Mouse (Mus musculus) liver, embryonic 14.5 days (tissue): Measurements from ENCODE around the gene Chd4. TPM values are rescaled to one million over a fixed set of nuclear protein-coding genes. Genes with fewer than 3 reads are reported as not detected.

ENCODE experiments used
- ATAC-seq: fragments of 200-750 bp; cut with Nextera tagmentation; 2 replicates; pipeline ENCODE4 v1.8.0; 2017; ENCODE audit warnings: moderate number of reproducible peaks, mild to moderate bottlenecking, moderate library complexity; ENCODE audit not compliant: insufficient read depth
- DNase-seq, 3 experiments: peaks; one replicate each; pipeline ENCODE4 v3.0.0-alpha.2; 2012 to 2013; ENCODE audit warnings: low read depth in 3 of 3, low spot score in 3 of 3
- H3K27ac ChIP-seq: fragments of 300-500 bp; sonication (generic); 2 replicates; pipeline ENCODE4 v1.5.1; 2014; ENCODE audit warnings: moderate library complexity, mild to moderate bottlenecking, control low read depth, inconsistent platforms
- H3K27me3 ChIP-seq: fragments of 300-500 bp; sonication (generic); 2 replicates; pipeline ENCODE4 v1.6.1; 2014; ENCODE audit warnings: mild to moderate bottlenecking, low read length, moderate library complexity; ENCODE audit not compliant: control insufficient read depth, insufficient read depth
- H3K36me3 ChIP-seq: fragments of 300-500 bp; sonication (generic); replicated peaks from 2 replicates; pipeline ENCODE4 v1.6.1; 2014; ENCODE audit warnings: low read depth; ENCODE audit not compliant: control insufficient read depth, insufficient read depth
- H3K4me1 ChIP-seq, 2 experiments: fragments of 200-500 bp in 1 of 2; fragments of 300-500 bp in 1 of 2; sonication (generic) in 1 of 2; replicated peaks; 2 replicates each; pipeline ENCODE4 v1.6.1; 2012 to 2014; ENCODE audit warnings: antibody characterized with exemption in 1 of 2, inconsistent platforms in 1 of 2, low read length in 1 of 2; ENCODE audit not compliant: control insufficient read depth in 2 of 2, insufficient read depth in 2 of 2
- H3K4me2 ChIP-seq: fragments of 300-500 bp; sonication (generic); 2 replicates; pipeline ENCODE4 v1.6.1; 2014; ENCODE audit warnings: low read depth, mild to moderate bottlenecking, control low read depth, moderate library complexity
- H3K4me3 ChIP-seq, 2 experiments: fragments of 200-500 bp in 1 of 2; fragments of 300-500 bp in 1 of 2; sonication (generic) in 1 of 2; 2 replicates each; pipeline ENCODE4 v1.5.1; 2012 to 2014; ENCODE audit warnings: low read depth in 2 of 2, low read length in 2 of 2, mild to moderate bottlenecking in 2 of 2, control low read depth in 1 of 2, inconsistent platforms in 1 of 2, moderate library complexity in 1 of 2; ENCODE audit not compliant: insufficient read depth in 1 of 2
- H3K9ac ChIP-seq: fragments of 300-500 bp; sonication (generic); replicated peaks from 2 replicates; pipeline ENCODE4 v1.6.1; 2014; ENCODE audit warnings: mild to moderate bottlenecking, control low read depth, moderate library complexity
- H3K9me3 ChIP-seq: fragments of 300-500 bp; sonication (generic); 2 replicates; pipeline ENCODE4 v1.6.1; 2016; ENCODE audit warnings: low read length, mixed read lengths; ENCODE audit not compliant: control insufficient read depth
- CTCF ChIP-seq: IDR thresholded peaks from 2 replicates; pipeline ENCODE4 v1.5.1; 2016; ENCODE audit warnings: antibody characterized with exemption, low read depth, control low read depth
- EP300 ChIP-seq: IDR thresholded peaks from 2 replicates; pipeline ENCODE4 v1.6.1; 2016; ENCODE audit warnings: antibody characterized with exemption, low read depth
- WGBS: fragments of 180-500 bp; shearing (Covaris S2); extraction: QIAGEN DNeasy Blood & Tissue Kit; methylation state at CpG from one replicate; pipeline ENCODE4 v1.1.7; 2014; ENCODE audit not compliant: insufficient replicate concordance; 5-methylcytosine and 5-hydroxymethylcytosine counted together
- polyA plus RNA-seq, 2 experiments: library from polyadenylated mRNA; depleted of rRNA in 1 of 2; stranded (reverse) in 1 of 2; unstranded in 1 of 2; fragments of >200 nt; fragmentation: Nextera tagmentation in 1 of 2; extraction: Ambion mirVana in 1 of 2; gene quantifications; 2 replicates each; pipeline versions ENCODE4 v1.2.1 to v1.2.3; 2012 to 2014

Gene Chd4
- polyA plus RNA-seq, 2 experiments: 19.7 to 24.7 TPM

DNA sequence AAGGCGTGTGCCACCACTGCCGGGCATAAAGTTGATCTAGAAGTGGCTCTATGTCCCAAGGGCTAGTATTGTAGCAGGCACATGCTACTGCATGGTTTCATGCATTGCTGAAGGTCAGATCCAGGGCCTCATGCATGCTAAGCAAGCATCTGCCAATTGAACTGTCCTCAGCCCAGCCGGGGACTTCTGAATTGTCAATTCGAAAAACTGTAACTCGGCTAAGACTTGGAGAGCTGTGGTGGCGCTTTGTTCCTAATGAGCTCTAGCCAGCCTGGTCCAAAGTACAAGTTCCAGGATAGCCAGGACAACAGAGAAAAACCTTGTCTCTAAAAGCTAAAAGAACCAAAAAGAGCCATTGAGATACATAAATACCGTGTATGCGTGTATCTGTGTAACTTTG is 23.6 kb downstream of the Chd4 start:
- TF ChIP-seq EP300: no peak
- ATAC-seq: no peak
- H3K9ac ChIP-seq: no peak overlapping the region
- WGBS: 82% methylated on average over 8 of the region's 8 CpGs
- H3K9me3 ChIP-seq: no peaks in the 10 kb centered on the region
- H3K27ac ChIP-seq: no peak overlapping the region
- H3K36me3 ChIP-seq: peaks cover 88% of the 10 kb centered on the region
- H3K4me3 ChIP-seq: no peak overlapping the region
- H3K4me1 ChIP-seq: no peaks in the 10 kb centered on the region
- no peaks in the 10 kb centered on the region for H3K27me3 ChIP-seq
- no peak overlapping the region for H3K4me2 ChIP-seq
- DNase-seq: no peak

GRCm38 (mm10) chr6:125128724-125129123 is 32.9 kb downstream of the Chd4 start:
- H3K9ac ChIP-seq: no peak overlapping the region
- DNase-seq (no peak), ATAC-seq (no peak)
- no peak overlapping the region for H3K4me2 ChIP-seq
- H3K27ac ChIP-seq: no peak overlapping the region
- H3K4me3 ChIP-seq: no peak overlapping the region
- H3K27me3 ChIP-seq: no peaks in the 10 kb centered on the region
- H3K36me3 ChIP-seq: peaks cover 50% of the 10 kb centered on the region
- 83% methylated on average over 12 of the region's 12 CpGs for WGBS
- no peaks in the 10 kb centered on the region for H3K9me3 ChIP-seq
- H3K4me1 ChIP-seq: peaks cover 3 to 8% of the 10 kb centered on the region in 2 experiments; a peak in 3 of 4 replicates
- no peak for TF ChIP-seq EP300
- no peak for TF ChIP-seq CTCF

DNA sequence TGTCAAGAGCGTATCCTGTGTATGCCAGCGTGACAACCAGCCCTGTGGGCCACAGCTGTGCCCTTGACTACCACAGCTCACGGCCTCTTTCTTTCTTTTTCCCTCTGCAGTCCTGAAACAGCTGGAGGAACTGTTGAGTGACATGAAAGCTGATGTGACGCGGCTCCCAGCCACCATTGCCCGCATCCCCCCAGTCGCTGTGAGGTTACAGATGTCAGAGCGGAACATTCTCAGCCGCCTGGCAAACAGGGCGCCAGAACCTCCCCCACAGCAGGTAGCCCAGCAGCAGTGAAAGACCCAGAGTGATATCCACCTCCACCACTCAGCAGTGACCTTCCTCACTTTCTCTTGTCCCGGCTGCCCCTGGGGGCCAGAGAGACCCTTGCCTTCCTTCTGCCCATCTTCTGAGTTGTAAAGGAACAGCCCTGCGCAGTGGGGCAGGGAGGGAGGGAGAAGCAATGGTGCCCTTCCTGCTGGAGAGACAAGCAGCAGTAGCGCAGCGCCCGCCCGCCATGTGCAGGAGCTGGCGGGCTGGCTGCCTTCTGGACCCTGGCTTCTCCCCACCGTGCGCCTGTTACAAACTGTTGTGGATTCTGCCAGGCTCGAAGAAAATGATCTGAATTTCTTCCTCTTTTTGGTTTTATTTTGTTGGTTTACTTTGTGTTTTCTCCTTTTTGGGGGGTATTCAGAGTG is 34.1 kb downstream of the Chd4 start:
- no peak for ATAC-seq
- Histone ChIP-seq H3K27ac (no peak overlapping the region), H3K4me1 (peaks cover 3 to 8% of the 10 kb centered on the region in 2 experiments; a peak in 3 of 4 replicates), H3K36me3 (peaks cover 54% of the 10 kb centered on the region), H3K9me3 (no peaks in the 10 kb centered on the region), H3K4me2 (no peak overlapping the region), H3K4me3 (no peak overlapping the region), H3K9ac (no peak overlapping the region), H3K27me3 (no peaks in the 10 kb centered on the region)
- DNase-seq: no peak
- WGBS: 87% methylated on average over 20 of the region's 20 CpGs
- TF ChIP-seq EP300: no peak
- no peak for TF ChIP-seq CTCF

DNA sequence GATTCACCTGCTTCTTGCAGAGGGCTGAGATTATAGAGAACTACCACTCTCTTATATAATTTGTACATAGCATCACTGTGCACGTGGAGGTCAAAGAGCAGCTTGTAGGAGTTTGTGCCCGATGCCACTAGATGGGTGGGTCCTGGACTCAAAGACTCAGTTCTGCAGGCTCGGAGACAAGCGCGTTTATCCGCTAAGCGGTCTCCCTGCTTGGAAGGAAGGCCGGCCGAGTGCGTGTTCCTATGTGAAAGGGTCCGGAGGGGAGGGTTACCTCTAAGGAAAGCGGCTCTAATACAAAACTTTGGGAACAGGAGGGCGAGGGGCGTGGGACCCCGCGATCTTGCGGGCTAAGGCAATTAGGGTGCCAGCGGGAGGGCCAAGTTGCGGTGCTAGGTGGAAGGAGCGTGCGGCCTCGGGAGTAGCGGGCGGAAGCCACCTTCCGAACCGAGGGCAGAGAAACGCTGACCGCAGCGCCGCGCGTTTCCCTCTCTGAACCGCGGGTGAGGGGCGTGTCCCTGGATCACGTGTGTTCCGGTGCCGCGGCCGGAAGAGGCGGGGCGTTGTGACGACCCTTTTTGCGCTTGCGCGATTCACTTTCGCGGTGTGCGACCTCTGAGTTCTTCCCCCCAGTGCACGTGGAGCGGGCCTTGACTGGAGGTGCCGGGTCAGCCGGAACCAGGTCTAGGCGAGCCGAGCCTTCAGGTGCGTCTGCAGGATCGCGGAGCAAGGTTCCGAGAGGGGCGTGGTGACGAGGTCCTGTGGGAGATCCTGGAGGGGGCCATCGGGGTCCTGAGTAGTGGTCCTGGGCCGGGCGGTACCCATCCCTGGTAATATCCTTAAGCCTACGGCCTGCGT is 35.7 kb downstream of the Chd4 start, which contains the start of gene Nop2:
Gene Nop2 (plus strand): TSS at position 608 of the 855 bp plus-strand sequence.
- H3K36me3 ChIP-seq: peaks cover 60% of the 10 kb centered on the region
- H3K4me3 ChIP-seq: peak within 1 kb of the TSS; percentile 91 to 92
- 0 out of 2 replicates have a peak, but pooled peaks have one; percentile 25 for TF ChIP-seq CTCF
- TF ChIP-seq EP300: no peak
- peak within 1 kb of the TSS; percentile 99 for H3K4me2 ChIP-seq
- H3K27me3 ChIP-seq: no peaks in the 10 kb centered on the region
- H3K9ac ChIP-seq: peak within 1 kb of the TSS; percentile 89
- DNase-seq: peak; percentile 84 to 87 (median 87)
- H3K9me3 ChIP-seq: no peaks in the 10 kb centered on the region
- peak within 1 kb of the TSS; percentile 85 for H3K27ac ChIP-seq
- under 1% methylated on average over 62 of the region's 66 CpGs for WGBS
- ATAC-seq: peak; percentile 88
- peaks cover 3 to 8% of the 10 kb centered on the region in 2 experiments; a peak in 3 of 4 replicates for H3K4me1 ChIP-seq

- TF ChIP-seq EP300: no peak
- no peak for TF ChIP-seq CTCF
- Histone ChIP-seq H3K27ac (peak overlapping the region; percentile 41), H3K9ac (peak overlapping the region; percentile 89), H3K4me2 (peak overlapping the region; percentile 99), H3K36me3 (peaks cover 59% of the 10 kb centered on the region), H3K27me3 (no peaks in the 10 kb centered on the region), H3K4me3 (peak overlapping the region; percentile 91 to 92), H3K4me1 (peaks cover 3 to 8% of the 10 kb centered on the region in 2 experiments; a peak in 3 of 4 replicates), H3K9me3 (no peaks in the 10 kb centered on the region)
- 4% methylated on average over 11 of the region's 11 CpGs for WGBS
- ATAC-seq: no peak
- no peak for DNase-seq
Measured at GRCm38 (mm10) chr6:125132470-125132869, 36.7 kb downstream of the Chd4 start.
